Mouse (Mus musculus): ENCODE results near the gene Hdgfl2.
"Not testable (repeated sequence)": the region's sequence is repeated elsewhere in the genome, so short reads cannot be mapped to it uniquely, and the experiment has no call there.

Gene Hdgfl2

DNA sequence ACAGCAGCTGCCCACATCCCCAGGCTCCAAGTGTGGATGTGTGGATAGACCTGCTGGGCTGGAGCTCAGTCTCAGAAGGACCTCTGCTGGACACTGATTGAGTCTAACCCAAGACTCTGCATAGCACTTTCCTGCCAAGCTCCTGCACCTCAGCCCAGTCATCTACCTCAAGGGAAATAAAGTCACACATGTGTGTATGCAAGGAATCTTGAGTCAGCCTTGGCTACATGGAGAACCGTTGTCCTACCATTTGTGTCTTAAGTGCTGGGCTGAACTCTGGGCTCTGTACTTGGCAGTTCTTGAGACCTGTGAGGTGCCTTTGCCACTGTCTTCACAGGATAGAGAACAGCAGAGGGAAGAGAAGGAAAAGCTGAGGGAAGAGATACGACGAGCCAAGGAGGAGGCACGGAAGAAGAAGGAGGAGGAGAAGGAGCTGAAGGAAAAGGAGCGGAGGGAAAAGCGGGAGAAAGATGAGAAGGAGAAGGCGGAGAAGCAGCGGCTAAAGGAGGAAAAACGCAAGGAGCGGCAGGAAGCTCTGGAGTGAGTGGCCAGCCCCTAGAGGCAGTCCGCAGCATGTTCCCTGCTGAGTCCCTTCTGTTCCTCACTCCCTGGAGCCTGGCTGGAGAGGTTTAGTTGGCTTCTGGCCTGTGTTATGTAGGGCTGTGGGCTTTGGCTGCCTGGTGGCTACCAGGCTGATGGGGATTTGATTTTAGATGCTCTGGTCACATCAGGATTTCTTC lies 21.9 kb upstream of the Hdgfl2 start:
- DNase-seq (ENCODE audit: extremely low read depth, low read depth, low spot score), result no peak

DNA sequence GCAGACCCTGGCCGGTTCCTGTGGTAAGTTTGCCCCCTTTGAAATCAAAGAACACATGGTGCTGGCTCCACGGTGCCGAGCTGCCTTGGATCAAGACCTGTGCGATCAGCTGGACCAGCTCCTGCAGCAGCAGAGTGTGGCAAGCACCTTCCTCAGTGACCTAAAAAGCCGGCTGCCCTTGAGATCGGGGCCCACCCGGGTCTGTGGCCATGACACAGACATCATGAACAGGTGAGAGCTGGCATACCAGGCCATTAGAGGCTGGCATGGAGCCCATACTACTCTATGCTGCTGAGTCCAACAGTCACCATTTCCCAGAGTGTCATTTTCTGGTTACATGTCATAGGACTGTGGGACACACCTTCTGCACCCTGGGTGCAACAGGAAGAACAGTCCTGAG lies 17.4 kb upstream of the Hdgfl2 start:
- DNase-seq (ENCODE audit: extremely low read depth, low read depth, low spot score), result no peak

DNA sequence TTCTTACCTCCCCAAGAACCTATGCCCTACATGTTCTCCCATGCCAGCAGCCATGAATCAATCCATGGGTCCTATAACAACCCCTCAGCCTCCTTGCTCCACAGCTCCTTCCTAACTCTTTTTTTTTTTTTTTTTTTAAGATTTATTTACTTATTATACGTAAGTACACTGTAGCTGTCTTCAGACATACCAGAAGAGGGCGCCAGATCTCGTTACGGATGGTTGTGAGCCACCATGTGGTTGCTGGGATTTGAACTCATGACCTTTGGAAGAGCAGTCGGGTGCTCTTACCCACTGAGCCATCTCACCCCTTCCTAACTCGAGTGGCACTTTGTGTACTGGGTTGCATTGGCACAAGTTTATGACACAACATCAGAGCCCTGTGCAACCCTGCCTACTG lies 13.7 kb upstream of the Hdgfl2 start:
- DNase-seq (ENCODE audit: extremely low read depth, low read depth, low spot score), result not testable (repeated sequence)

DNA sequence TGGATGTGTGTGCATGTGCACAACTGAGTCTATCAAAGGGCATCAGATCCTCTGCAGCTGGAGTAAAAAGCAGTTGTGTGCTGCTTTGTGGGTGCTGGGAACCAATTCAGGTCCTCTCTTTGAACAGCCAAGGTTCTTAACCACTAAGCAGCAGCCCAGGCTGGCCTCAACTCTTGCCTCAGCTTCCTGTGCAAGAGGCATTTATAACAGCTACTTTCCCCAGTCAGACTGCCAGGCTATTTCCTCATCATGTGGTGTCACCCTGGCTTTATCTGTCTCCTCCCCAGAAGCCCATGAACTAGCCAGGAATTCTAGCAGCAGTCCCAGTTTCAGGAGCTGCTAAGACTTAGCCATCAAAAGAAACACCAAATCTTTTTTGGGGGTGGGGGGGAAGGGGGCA lies 13.0 kb upstream of the Hdgfl2 start:
- no peak for DNase-seq (ENCODE audit: extremely low read depth, low read depth, low spot score)

DNA sequence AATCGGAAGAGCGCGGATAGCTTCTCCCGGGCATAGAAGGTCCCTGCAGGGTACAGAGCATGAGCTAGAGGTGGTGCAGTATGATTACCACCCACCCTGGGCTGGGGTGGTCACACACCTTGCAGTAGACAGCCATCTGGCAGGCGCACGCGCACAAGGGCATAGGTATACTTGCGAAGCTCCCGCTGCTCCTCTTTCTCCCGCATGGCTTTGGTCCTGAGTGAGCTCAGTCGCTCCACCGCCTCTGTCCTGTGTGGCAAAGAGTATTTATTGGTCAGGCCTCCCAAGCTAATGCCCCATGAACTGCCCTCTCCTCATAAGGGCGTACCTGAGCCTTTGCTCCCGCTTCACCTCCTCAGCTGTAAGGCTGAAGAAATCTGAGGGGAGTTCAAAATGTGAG lies 10.4 kb upstream of the Hdgfl2 start:
- no peak for DNase-seq (ENCODE audit: extremely low read depth, low read depth, low spot score)

DNA sequence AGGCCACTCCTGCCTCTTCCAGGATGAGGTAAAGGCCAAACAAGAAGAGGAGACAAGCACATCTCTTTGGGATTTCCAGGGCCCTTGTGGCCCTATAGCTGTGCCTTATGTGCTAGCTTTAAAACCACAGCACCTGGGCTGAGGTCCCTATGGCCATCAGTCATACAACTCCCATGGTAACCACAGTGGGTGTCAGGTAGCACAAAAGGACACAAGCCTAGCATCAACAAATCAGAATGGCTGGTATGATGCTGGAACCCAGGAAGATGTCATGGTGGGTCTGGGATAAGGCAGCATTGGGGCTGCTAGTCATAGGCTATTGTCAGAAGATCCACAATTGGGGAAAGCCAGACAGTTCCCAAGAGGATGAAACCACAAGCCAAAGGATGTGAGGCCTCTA lies 8.3 kb upstream of the Hdgfl2 start:
- DNase-seq (ENCODE audit: extremely low read depth, low read depth, low spot score), result no peak

DNA sequence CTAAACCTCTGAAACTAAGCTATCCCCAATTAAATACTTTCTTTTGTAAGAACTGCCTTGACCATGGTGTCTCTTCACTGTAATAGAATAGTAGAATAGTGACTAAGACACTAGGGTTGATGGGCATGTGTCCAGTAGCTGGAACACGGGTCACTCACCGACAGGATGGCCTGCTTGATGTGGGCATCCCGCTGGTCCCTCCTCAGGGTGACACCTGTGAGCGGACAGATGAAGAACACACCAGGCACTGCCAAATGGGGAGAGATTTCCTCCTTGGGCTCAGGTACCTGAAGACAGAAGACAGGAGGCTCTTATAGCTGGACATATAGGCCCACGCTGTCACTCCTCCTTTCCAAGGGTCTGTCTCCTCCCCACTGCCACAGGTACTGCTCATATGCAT lies 7.2 kb upstream of the Hdgfl2 start:
- no peak for DNase-seq (ENCODE audit: extremely low read depth, low read depth, low spot score)

DNA sequence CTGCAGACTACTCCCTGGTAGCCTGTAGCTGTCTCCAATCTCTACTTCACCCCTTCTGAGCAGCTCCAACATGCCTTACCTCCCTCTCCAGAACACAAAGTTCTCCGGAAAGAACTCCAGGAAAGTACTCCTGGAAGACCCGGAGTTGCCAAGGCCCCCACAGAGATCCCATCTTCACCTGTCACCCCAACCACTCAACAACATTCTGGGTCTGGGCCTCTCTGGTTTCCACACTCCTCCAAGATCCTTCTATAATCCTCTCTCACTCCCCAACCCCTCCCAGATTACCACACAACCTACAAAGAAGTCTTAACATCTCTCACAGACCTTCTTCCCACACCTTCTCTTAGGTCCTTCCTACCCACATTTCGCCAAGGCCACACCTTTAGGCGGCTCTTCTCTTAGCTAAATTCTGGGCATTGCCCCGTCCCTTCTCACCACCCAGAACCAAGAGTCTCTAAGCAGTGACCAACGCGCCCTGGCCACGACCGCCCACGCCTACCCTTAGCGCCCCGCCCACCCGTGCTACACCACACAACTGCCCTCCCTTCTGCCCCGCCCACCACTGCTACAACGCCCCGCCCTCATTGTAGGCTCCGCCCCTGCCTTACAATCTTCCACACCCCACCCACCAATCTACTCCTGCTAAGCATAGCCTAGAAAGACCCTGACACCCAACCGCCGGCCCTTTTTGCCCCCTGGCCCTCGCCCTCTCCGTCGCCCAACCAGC lies 5.2 kb upstream of the Hdgfl2 start:
- DNase-seq (ENCODE audit: extremely low read depth, low read depth, low spot score), result no peak

DNA sequence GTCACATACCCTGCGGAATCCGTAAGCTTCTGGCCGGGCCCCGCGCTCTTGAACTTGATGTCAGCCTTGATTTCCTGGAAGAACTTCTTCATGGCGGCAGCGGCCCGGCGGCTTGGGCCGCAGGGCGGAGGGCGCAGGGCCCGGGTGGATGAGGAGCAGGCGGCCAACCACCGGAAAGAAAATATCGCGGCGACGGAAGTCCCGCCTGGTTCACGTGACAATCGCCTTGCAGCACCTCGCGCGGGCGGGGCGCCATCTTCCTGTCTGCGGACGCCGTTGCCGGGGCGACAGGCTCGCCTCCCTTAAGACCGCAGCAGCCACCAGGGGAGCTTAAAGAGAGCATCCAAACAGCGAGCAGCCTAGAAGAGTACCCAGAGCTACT lies 4.6 kb upstream of the Hdgfl2 start, which contains the start of gene Ubxn6:
Gene Ubxn6, minus strand, starts transcription at position 202 of the 382 bp plus-strand sequence.
- no peak for DNase-seq (ENCODE audit: extremely low read depth, low read depth, low spot score)

DNA sequence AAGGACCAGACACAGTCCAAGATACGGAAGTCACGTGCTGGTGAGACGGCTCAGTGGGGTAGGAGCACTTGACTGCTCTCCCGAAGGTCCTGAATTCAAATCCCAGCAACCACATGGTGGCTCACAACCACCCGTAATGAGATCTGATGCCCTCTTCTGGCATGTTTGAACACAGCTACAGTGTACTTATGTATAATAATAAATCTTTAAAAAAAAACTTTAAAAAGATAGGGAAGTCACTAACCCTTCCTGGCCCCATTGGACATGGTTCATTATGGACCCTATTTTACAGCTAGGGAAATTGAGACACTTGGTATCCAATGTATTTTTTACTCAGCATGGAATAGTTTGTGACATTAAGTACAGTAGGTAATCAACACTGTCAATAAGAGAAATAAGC lies 1.9 kb upstream of the Hdgfl2 start:
- no peak for DNase-seq (ENCODE audit: extremely low read depth, low read depth, low spot score)

DNA sequence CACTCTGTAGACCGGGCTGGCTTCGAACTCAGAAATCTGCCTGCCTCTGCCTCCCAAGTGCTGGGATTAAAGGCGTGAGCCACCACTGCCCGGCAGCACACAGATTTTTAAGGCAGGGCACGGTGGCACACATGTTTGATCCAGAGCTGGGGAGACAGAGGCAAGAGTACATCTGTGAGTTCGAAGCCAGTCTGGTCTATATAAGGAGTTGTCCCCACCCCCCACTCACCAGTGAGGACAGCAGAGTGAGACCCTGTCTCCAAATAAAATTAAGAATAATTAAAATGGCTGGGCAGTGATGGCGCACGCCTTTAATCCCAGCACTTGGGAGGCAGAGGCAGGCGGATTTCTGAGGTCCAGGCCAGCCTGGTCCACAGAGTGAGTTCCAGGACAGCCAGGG lies 1.1 kb upstream of the Hdgfl2 start:
- not testable (repeated sequence) for DNase-seq (ENCODE audit: extremely low read depth, low read depth, low spot score)

DNA sequence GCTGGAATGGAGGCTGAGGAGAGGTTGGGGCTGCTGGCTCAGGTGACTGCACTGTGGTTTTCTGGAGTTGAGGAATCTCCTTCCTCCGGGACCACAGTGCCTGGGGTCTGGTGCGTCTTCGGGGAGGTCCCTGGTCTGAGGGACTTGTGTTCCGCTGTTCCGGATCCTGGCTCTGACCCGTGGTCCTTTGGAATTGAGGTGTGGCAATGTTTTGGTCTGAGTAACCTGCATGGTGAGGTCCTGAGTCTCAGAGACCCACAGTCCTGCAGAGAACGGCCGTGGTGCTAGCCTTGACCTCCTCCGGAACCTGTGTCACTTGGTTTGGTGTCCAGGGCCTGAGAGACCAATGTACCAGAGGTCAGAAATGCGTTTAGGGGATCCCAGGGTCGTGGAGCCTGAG lies 487 bp downstream of the Hdgfl2 start:
- DNase-seq (ENCODE audit: extremely low read depth, low read depth, low spot score), result no peak

DNA sequence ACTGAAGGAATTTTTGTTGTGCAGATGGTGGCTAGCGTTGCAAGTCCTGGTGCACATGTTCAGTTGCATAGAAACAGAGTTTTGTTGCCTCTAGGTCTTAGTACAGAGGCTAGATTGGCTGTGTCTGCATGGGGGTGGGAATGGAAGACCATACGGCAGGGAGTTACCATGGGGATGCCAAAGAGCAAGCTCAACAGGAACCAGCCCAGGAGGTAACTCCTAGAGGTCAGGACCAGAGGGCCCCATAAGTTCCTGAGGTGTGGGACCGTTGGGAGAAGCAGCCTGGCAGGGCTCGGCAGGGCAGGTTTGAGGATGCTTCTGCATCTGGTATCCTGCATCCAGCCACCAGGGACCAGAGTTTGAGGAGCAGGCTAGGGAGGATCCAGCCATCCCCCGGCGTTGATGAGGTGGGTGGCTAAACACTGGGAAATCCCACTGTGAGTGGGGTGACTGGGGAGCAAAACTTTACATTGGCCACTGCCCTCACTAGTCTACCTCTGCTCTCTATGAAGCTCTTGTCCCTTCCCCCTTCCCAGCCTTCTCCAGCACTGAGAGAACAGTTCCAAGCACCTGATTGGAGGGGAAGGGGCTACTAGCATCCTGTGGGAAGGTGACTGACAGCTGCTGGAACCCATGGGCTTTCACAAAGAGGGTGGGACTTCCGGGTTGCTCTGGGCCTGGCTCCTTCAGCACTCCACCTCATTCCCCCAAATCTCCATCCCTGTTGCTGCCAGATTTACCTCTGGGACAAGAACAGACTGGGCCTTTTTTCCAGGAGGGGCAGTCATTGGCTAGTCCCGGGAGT lies 1.5 kb downstream of the Hdgfl2 start:
- DNase-seq (ENCODE audit: extremely low read depth, low read depth, low spot score), result no peak

DNA sequence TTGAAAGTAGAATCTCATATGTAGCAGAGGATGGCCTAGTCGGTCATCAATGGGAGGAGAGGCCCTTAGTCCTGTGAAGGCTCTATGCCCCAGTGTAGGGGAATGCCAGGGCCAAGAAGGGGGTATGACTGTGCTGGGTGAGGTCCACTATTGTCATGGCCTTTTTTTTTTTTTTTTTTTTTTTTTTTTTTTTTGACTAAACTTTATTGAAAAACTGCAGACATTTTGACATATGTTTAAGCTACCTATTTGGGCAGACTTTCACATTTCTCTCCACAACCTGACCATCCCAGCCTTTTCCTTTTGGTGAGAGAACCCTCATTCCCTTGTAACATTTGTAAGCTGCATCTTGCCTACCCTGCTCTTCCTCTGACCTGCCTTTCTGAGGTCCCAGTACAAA lies 12.9 kb downstream of the Hdgfl2 start:
- no peak for DNase-seq (ENCODE audit: extremely low read depth, low read depth, low spot score)

DNA sequence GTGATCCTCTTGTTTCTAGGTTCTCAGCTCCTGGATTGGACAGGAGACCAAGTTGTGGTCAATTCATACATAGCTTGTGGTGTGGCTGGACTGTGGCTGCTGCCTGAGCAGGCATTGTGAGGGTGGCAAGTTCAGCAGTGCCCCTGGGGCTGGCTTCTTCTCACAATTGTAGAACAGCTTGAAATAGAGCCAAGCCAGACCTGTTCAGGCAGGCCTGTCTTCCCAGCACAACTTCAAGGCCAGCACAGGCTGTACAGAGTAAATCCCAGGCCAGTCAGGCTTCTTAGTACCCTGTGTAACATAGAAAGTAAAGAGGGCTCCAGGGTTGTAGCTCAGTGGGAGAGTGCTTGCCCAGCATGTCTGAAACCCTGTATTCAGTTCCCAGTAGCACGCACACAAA lies 13.4 kb downstream of the Hdgfl2 start:
- peak; percentile 90 for DNase-seq (ENCODE audit: extremely low read depth, low read depth, low spot score)

DNA sequence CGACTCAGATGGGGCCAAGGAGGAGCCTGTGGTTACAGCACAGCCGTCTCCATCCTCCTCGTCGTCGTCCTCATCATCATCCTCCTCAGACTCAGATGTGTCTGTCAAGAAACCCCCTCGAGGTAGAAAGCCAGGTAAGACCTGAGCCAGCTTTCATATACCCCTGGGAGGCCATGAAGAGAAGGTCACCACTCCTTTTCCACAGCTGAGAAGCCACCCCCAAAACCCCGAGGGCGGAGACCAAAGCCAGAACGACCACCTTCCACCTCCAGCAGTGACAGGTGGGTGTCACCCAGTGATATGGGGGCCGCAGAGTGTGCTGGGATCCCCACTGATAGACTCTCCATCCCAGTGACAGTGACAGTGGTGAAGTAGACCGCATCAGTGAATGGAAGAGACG lies 17.4 kb downstream of the Hdgfl2 start:
- no peak for DNase-seq (ENCODE audit: extremely low read depth, low read depth, low spot score)

DNA sequence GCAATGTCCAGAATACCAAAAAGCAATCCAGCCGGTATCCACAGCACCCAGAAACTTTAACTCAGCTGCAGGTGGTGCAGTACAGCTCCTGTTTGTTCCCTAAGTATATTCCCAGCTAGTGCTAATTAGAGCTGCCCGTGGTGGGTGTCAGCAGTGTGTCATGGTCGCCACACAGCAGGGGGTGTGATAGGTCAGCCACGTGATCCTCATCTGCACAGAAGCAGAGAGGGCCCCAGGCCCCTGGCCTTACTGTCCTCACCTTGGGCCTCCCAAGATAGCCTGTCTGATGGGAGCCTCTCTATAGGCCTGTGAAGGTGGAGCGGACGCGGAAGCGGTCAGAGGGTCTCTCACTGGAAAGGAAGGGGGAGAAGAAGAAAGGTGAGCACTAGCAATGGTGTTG lies 18.7 kb downstream of the Hdgfl2 start:
- DNase-seq (ENCODE audit: extremely low read depth, low read depth, low spot score), result no peak

DNA sequence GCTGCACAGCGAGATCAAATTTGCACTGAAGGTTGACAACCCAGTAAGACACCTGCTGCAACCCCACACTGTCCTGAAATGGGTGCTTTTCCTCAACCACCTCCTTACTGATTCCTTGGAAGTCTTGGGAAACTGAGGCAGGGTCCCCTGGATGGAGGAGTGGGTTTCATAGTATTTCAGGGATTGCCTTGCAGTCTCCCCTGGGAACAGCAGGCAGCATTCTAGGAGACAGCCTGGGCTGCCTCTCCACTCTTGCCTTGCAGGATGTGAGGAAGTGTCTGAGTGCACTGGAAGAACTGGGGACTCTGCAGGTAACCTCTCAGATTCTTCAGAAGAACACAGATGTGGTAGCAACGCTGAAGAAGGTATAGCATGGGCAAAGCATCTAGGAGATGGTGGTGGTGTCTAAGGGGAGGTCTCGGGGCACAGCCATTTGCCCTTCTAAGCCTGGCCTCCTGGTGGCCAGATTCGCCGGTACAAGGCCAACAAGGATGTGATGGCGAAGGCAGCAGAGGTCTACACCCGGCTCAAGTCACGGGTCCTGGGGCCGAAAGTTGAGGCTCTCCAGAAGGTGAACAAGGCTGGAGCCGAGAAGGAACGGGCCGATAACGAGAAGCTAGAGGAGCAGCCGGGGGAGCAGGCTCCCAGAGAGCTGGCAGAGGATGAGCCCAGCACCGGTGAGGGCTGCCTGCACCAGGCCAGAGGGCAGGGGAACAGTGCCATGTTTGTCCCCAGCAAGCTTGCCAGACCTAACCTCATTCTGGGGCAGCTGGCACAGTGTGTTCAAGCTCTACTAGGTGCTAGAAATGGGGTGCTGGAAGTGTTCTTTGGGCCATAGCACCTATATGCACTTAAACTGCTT lies 19.5 kb downstream of the Hdgfl2 start:
- no peak for DNase-seq (ENCODE audit: extremely low read depth, low read depth, low spot score)

DNA sequence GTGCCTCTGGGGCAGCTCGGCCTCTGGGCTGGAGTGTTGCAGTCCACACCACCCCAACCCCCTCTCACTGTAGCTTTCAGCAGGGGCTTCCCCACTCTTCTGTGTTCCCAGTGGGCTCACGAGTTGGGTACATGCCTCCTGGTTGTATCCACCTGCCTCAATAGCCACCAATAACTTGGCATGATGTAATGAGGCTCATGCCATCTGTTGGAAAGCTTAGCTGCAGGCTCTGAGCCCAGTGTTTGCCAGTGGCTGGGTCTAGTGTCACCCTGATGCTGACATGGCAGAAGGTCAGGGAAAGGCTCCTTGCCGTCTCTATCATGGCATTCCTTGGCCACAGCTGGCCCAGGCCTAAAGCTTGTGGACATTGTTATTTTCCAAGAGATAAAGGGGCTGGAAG lies 21.4 kb downstream of the Hdgfl2 start:
- DNase-seq (ENCODE audit: extremely low read depth, low read depth, low spot score), result no peak

DNA sequence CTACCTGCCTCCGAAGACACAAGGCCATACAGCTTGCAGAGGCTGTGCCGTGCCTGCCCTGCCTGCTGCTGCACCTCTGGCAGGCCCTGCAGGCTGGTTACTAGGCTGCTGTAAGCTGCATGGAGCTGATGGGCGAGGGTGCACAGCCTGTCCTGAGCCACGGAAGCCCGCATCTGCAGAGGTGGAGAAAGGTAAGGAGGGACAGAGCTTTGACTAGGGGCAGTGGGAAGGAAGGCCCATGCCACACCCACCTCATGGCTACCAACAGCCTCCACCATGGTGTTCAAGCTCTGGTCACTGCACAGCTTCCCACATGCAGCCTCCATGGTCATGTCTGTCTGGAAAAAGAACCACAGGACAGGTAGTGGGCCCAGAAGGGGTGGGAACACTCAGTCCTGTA lies 22.7 kb downstream of the Hdgfl2 start:
- no peak for DNase-seq (ENCODE audit: extremely low read depth, low read depth, low spot score)

DNA sequence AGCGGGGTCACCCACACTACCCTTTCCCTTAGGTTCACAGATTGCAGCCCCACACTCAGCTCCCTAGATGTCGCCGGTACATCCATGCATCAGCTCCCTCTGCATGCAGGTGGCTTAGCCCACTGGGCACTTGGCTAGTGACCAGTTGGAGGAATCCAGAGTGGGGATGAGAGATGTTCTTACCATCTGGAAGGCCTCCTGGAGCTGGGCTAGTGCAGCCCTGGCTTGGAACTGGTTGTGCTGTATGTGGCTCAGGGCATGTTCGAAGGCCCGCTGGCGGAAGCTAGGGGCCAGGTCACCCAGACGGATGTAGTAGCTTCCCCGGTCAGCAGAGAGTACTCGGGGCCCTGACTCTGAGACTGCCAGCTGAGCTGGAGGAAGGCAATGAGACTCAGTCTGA lies 23.5 kb downstream of the Hdgfl2 start:
- no peak for DNase-seq (ENCODE audit: extremely low read depth, low read depth, low spot score)
